ENCODE assay signal across 8 mouse cellular contexts in the genomic region with DNA sequence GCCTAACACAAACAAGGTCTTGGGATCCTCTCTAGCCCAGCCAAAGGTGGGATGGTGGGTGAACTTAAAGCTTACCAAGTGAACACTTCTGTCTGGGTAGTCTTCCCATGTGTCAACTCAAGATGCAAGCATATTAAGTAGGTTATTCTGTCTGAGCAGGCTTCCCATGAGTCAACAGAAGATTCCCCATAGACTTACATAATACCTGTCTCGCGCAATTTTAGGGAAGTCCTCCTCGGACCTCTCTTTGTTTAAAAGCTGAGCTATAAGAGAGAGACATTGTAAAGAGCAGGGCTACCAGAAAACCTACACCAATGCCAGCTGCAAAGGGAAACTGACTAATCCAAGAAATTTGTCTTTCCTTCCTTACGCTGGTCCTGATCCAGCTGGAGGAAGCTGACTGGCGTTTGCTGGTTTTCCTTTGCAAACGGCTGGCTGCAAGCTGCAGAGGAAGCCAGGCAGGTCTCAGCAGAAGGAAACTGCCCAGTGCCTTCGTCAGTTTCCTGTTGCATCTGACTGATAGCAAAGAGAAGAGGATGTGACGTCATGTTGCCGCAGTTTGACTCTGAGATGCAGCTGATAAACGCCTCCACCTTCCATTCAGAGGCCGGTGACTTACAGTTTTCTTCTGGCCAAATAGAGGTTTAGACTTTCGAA. TPM values are rescaled to one million over a fixed set of nuclear protein-coding genes. Genes with fewer than 3 reads are reported as not detected.
DNase-seq lines count a peak whose midpoint lies in the region; ATAC-seq and TF ChIP-seq lines count a peak whose summit lies in the region.

No protein-coding gene starts in this region.

- H3K4me3 ChIP-seq in heart, embryonic 13.5 days = 0 out of 2 replicates have a peak overlapping the region, but pooled peaks have one; percentile 5
- H3K4me3 ChIP-seq in cerebellum, adult 2 months (replicated peaks; ENCODE audit: insufficient read depth, low read depth, low read length) = no peak overlapping the region

- H3K9me3 ChIP-seq in heart, embryonic 13.5 days = no peaks in the 10 kb centered on the region

- TF ChIP-seq CTCF in cerebellum, adult 2 months (IDR thresholded peaks at IDR 0.05; ENCODE audit: borderline replicate concordance, insufficient read depth, low read depth, low read length) = no peak

- peak overlapping the region; percentile 39 for H3K4me2 ChIP-seq in heart, embryonic 13.5 days

- no peaks in the 10 kb centered on the region for H3K27me3 ChIP-seq in heart, embryonic 13.5 days (replicated peaks)
- H3K27me3 ChIP-seq in cerebellum, adult 2 months (ENCODE audit: control insufficient read depth, insufficient read depth, low read length) = no peaks in the 10 kb centered on the region

- no peaks in the 10 kb centered on the region for H3K36me3 ChIP-seq in heart, embryonic 13.5 days

- no peak for TF ChIP-seq POLR2A in cerebellum, adult 2 months (IDR thresholded peaks at IDR 0.05; ENCODE audit: borderline replicate concordance, insufficient read depth, low read length)

- peak; percentile 88 for ATAC-seq in common myeloid progenitor, adult 5-6 weeks (replicated peaks; ENCODE audit: low read depth, poor library complexity, severe bottlenecking)
- no peak for ATAC-seq in heart, embryonic 13.5 days (ENCODE audit: extremely low read depth, insufficient number of reproducible peaks, low FRiP score, low TSS enrichment)
- ATAC-seq in megakaryocyte progenitor cell, adult 5-6 weeks (replicated peaks; ENCODE audit: poor library complexity) = peak; percentile 88

- no peak overlapping the region for H3K9ac ChIP-seq in heart, embryonic 13.5 days

- DNase-seq in ovary, adult 18-20 months (ENCODE audit: low spot score) = peak; percentile 13
- no peak for DNase-seq in ovary, postnatal 14 days (ENCODE audit: low spot score)
- peak; percentile 46 to 70 for DNase-seq in kidney, postnatal 4 days
- DNase-seq in thymus, postnatal 36 days = peak; percentile 76 to 87
- no peak for DNase-seq in cerebellum, adult 2 months

- whole genome bisulfite sequencing in heart, embryonic 13.5 days = 46% methylated on average over 12 of the region's 12 CpGs
- WGBS in cerebellum, adult 2 months = 74% methylated on average over 12 of the region's 12 CpGs

- peak overlapping the region; percentile 81 for H3K27ac ChIP-seq in heart, embryonic 13.5 days (replicated peaks)
- no peak overlapping the region for H3K27ac ChIP-seq in cerebellum, adult 2 months (ENCODE audit: insufficient read depth, low read length)

- peaks cover 15% of the 10 kb centered on the region for H3K4me1 ChIP-seq in heart, embryonic 13.5 days
- H3K4me1 ChIP-seq in cerebellum, adult 2 months (ENCODE audit: control insufficient read depth, insufficient read depth, low read length) = no peaks in the 10 kb centered on the region

RNA-seq across cellular contexts. Expression of gene Cdk17, which starts 36.6 kb away (rescaled TPM):
- total RNA-seq in common myeloid progenitor, adult 5-6 weeks (2017) = 69.2 and 87.6 TPM in 2 replicates
- 15.0 and 15.5 TPM in 2 replicates for polyA plus RNA-seq in heart, embryonic 13.5 days (2015; fragmentation: Nextera tagmentation; extraction: Ambion mirVana)
- total RNA-seq in megakaryocyte progenitor cell, adult 5-6 weeks (2015) = 36.8 and 43.6 TPM in 2 replicates
- 37.6 and 44.9 TPM in 2 replicates for total RNA-seq in megakaryocyte progenitor cell, adult 5-6 weeks (2017)
- polyA plus RNA-seq in cerebellum, adult 2 months (2012; rRNA removed) = 63.1 and 79.1 TPM in 2 replicates

RNA-seq across cellular contexts. Expression of gene Cfap54, which starts 42.7 kb away (rescaled TPM):
- 0.27 and 1.2 TPM in 2 replicates for total RNA-seq in common myeloid progenitor, adult 5-6 weeks (2017)
- polyA plus RNA-seq in heart, embryonic 13.5 days (2015; fragmentation: Nextera tagmentation; extraction: Ambion mirVana) = 0.14 and 0.23 TPM in 2 replicates
- total RNA-seq in megakaryocyte progenitor cell, adult 5-6 weeks (2015) = 1.1 and 1.5 TPM in 2 replicates
- total RNA-seq in megakaryocyte progenitor cell, adult 5-6 weeks (2017) = 0.44 and 2.1 TPM in 2 replicates
- polyA plus RNA-seq in cerebellum, adult 2 months (2012; rRNA removed) = 0.95 and 1.00 TPM in 2 replicates

Comparison
In these comparisons a context has a peak if more than half of its experiments do, and no peak if none do; other contexts are left out.
1. DNase-seq: peak in ovary, adult 18-20 months (single experiment), kidney, postnatal 4 days (2 of 2) and thymus, postnatal 36 days (2 of 2); none in ovary, postnatal 14 days (single experiment) and cerebellum, adult 2 months (0 of 2).